Mouse (Mus musculus): ENCODE data around the gene Arl4d. TPM values are rescaled to one million over a fixed set of nuclear protein-coding genes. Genes with fewer than 3 reads are reported as not detected.

The Arl4d gene
- polyA plus RNA-seq, 1 experiment from 2014 or later = 36.5 TPM

GRCm38 (mm10) chr11:101673010-101673642, 7.8 kb downstream of the Arl4d start:
- 38% methylated on average over 16 of the region's 16 CpGs for WGBS
- Histone ChIP-seq H3K9ac (replicated peaks; ENCODE audit: low read depth, low read length) (no peak overlapping the region), H3K27ac (ENCODE audit: low read length) (peak overlapping the region; percentile 3; the same call in 1 of the 2 replicates), H3K4me2 (ENCODE audit: low read length) (peak overlapping the region; percentile 14; the same call in 1 of the 2 replicates), H3K27me3 (replicated peaks; ENCODE audit: control insufficient read depth, insufficient read depth, low read length) (no peaks in the 10 kb centered on the region), H3K4me1 (replicated peaks; ENCODE audit: control insufficient read depth, insufficient read depth, low read length) (peaks cover 18% of the 10 kb centered on the region), H3K9me3 (ENCODE audit: control insufficient read depth, low read length) (no peaks in the 10 kb centered on the region), H3K4me3 (replicated peaks; ENCODE audit: low read length) (no peak overlapping the region), H3K36me3 (ENCODE audit: control insufficient read depth, insufficient read depth) (no peaks in the 10 kb centered on the region)
- 0 out of 2 replicates have a peak, but pooled peaks have one; percentile 43 for ATAC-seq

- ATAC-seq = no peak
- Histone ChIP-seq H3K9ac (replicated peaks; ENCODE audit: low read depth, low read length) (no peak overlapping the region), H3K4me3 (replicated peaks; ENCODE audit: low read length) (no peak overlapping the region), H3K27ac (ENCODE audit: low read length) (no peak overlapping the region), H3K4me1 (replicated peaks; ENCODE audit: control insufficient read depth, insufficient read depth, low read length) (peaks cover 9% of the 10 kb centered on the region), H3K36me3 (ENCODE audit: control insufficient read depth, insufficient read depth) (no peaks in the 10 kb centered on the region), H3K9me3 (ENCODE audit: control insufficient read depth, low read length) (no peaks in the 10 kb centered on the region), H3K27me3 (replicated peaks; ENCODE audit: control insufficient read depth, insufficient read depth, low read length) (no peaks in the 10 kb centered on the region), H3K4me2 (ENCODE audit: low read length) (no peak overlapping the region)
- WGBS = 89% methylated on average over 5 of the region's 5 CpGs
Measured at GRCm38 (mm10) chr11:101674106-101674505, 8.8 kb downstream of the Arl4d start.

GRCm38 (mm10) chr11:101675349-101675748, 10.0 kb downstream of the Arl4d start:
- ATAC-seq = no peak
- 89% methylated on average over 4 of the region's 4 CpGs for WGBS
- Histone ChIP-seq H3K36me3 (ENCODE audit: control insufficient read depth, insufficient read depth) (no peaks in the 10 kb centered on the region), H3K4me1 (replicated peaks; ENCODE audit: control insufficient read depth, insufficient read depth, low read length) (peaks cover 8% of the 10 kb centered on the region), H3K4me2 (ENCODE audit: low read length) (no peak overlapping the region), H3K9me3 (ENCODE audit: control insufficient read depth, low read length) (no peaks in the 10 kb centered on the region), H3K9ac (replicated peaks; ENCODE audit: low read depth, low read length) (no peak overlapping the region), H3K27ac (ENCODE audit: low read length) (no peak overlapping the region), H3K4me3 (replicated peaks; ENCODE audit: low read length) (no peak overlapping the region), H3K27me3 (replicated peaks; ENCODE audit: control insufficient read depth, insufficient read depth, low read length) (no peaks in the 10 kb centered on the region)

GRCm38 (mm10) chr11:101677655-101678054, 12.3 kb downstream of the Arl4d start:
- no peak overlapping the region for H3K4me2 ChIP-seq (ENCODE audit: low read length)
- H3K4me3 ChIP-seq (replicated peaks; ENCODE audit: low read length) = no peak overlapping the region
- no peaks in the 10 kb centered on the region for H3K9me3 ChIP-seq (ENCODE audit: control insufficient read depth, low read length)
- H3K36me3 ChIP-seq (ENCODE audit: control insufficient read depth, insufficient read depth) = no peaks in the 10 kb centered on the region
- 82% methylated on average over 12 of the region's 12 CpGs for WGBS
- H3K27me3 ChIP-seq (replicated peaks; ENCODE audit: control insufficient read depth, insufficient read depth, low read length) = no peaks in the 10 kb centered on the region
- no peak for ATAC-seq
- H3K4me1 ChIP-seq (replicated peaks; ENCODE audit: control insufficient read depth, insufficient read depth, low read length) = peaks cover 19% of the 10 kb centered on the region
- H3K9ac ChIP-seq (replicated peaks; ENCODE audit: low read depth, low read length) = no peak overlapping the region
- H3K27ac ChIP-seq (ENCODE audit: low read length) = no peak overlapping the region

GRCm38 (mm10) chr11:101678770-101679169, 13.4 kb downstream of the Arl4d start:
- peaks cover 13% of the 10 kb centered on the region for H3K4me1 ChIP-seq (replicated peaks; ENCODE audit: control insufficient read depth, insufficient read depth, low read length)
- no peaks in the 10 kb centered on the region for H3K9me3 ChIP-seq (ENCODE audit: control insufficient read depth, low read length)
- H3K4me3 ChIP-seq (replicated peaks; ENCODE audit: low read length) = no peak overlapping the region
- no peaks in the 10 kb centered on the region for H3K27me3 ChIP-seq (replicated peaks; ENCODE audit: control insufficient read depth, insufficient read depth, low read length)
- no peak for ATAC-seq
- WGBS = 82% methylated on average over 5 of the region's 5 CpGs
- no peaks in the 10 kb centered on the region for H3K36me3 ChIP-seq (ENCODE audit: control insufficient read depth, insufficient read depth)
- no peak overlapping the region for H3K27ac ChIP-seq (ENCODE audit: low read length)
- H3K9ac ChIP-seq (replicated peaks; ENCODE audit: low read depth, low read length) = no peak overlapping the region
- H3K4me2 ChIP-seq (ENCODE audit: low read length) = no peak overlapping the region

DNA sequence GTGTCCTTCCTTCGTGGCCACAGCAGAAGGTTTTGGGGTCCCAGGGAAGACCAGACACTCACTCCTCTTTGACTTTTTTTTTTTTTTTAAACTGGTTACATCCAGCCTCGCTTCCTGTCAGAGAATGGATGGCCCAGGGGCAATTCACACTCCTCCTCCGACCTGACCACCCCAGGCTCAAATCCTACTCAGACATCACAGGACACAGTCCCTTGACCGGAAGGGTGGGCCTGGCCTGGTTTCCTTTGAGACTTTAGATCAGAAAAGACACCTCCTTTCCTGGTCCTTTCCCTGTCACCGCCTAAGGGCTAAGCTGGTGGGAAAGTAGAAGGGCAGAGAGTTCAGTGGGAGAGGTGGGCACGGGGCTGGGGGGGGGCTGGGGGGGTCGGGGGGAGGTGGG, 14.6 kb downstream of the Arl4d start:
- H3K36me3 ChIP-seq (ENCODE audit: control insufficient read depth, insufficient read depth) = no peaks in the 10 kb centered on the region
- H3K9me3 ChIP-seq (ENCODE audit: control insufficient read depth, low read length) = no peaks in the 10 kb centered on the region
- peaks cover 13% of the 10 kb centered on the region for H3K4me1 ChIP-seq (replicated peaks; ENCODE audit: control insufficient read depth, insufficient read depth, low read length)
- H3K27me3 ChIP-seq (replicated peaks; ENCODE audit: control insufficient read depth, insufficient read depth, low read length) = no peaks in the 10 kb centered on the region
- 61% methylated on average over 5 of the region's 7 CpGs for WGBS
- H3K9ac ChIP-seq (replicated peaks; ENCODE audit: low read depth, low read length) = no peak overlapping the region
- no peak overlapping the region for H3K4me3 ChIP-seq (replicated peaks; ENCODE audit: low read length)
- H3K4me2 ChIP-seq (ENCODE audit: low read length) = no peak overlapping the region
- ATAC-seq = no peak
- no peak overlapping the region; the same call in 1 of the 2 replicates for H3K27ac ChIP-seq (ENCODE audit: low read length)

DNA sequence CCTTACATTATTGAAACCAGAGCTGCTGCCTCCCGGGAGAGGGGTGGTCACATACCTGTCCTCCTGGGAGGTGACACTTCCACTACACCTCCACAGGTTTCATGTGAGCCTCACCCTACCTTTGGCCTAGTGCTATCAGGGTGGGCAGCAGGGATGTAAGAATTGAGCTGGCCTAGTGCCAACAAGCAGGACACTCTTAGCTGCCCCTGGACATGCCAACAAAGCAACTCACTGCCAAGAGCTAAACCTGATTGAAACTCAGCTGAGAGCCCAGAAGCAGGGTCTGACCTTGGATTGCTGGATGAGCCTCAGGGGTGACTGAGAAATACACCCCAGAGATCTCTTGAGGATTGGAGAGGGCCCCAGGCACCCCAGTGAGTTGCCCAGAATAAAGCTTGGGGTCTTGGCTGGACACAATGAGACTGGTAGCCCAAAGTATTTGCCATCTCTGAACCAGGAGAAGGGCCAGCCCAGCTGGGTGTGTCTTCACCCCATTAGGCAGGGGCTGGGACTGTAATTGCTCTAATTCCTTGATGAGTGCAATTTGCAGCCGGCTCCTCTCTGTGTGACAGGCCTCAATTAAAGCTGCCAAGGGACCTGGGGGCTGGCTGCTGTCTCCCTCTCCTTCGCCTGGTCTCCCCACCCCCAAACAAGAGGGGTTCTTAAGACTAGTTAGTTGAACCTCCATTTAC, 15.4 kb downstream of the Arl4d start:
- 22% methylated on average over 3 of the region's 3 CpGs for WGBS
- Histone ChIP-seq H3K36me3 (ENCODE audit: control insufficient read depth, insufficient read depth) (no peaks in the 10 kb centered on the region), H3K4me1 (replicated peaks; ENCODE audit: control insufficient read depth, insufficient read depth, low read length) (peaks cover 13% of the 10 kb centered on the region), H3K9me3 (ENCODE audit: control insufficient read depth, low read length) (no peaks in the 10 kb centered on the region), H3K27me3 (replicated peaks; ENCODE audit: control insufficient read depth, insufficient read depth, low read length) (no peaks in the 10 kb centered on the region), H3K4me2 (ENCODE audit: low read length) (no peak overlapping the region), H3K9ac (replicated peaks; ENCODE audit: low read depth, low read length) (no peak overlapping the region; the same call in 1 of the 2 replicates), H3K4me3 (replicated peaks; ENCODE audit: low read length) (no peak overlapping the region), H3K27ac (ENCODE audit: low read length) (peak overlapping the region; percentile 77)
- peak; percentile 84 for ATAC-seq

GRCm38 (mm10) chr11:101681968-101682367, 16.6 kb downstream of the Arl4d start:
- WGBS = 91% methylated on average over 1 of the region's 1 CpGs
- no peaks in the 10 kb centered on the region for H3K9me3 ChIP-seq (ENCODE audit: control insufficient read depth, low read length)
- H3K4me1 ChIP-seq (replicated peaks; ENCODE audit: control insufficient read depth, insufficient read depth, low read length) = peaks cover 17% of the 10 kb centered on the region
- no peak overlapping the region for H3K9ac ChIP-seq (replicated peaks; ENCODE audit: low read depth, low read length)
- no peak for ATAC-seq
- H3K36me3 ChIP-seq (ENCODE audit: control insufficient read depth, insufficient read depth) = no peaks in the 10 kb centered on the region
- no peak overlapping the region for H3K4me3 ChIP-seq (replicated peaks; ENCODE audit: low read length)
- peak overlapping the region; percentile 77 for H3K27ac ChIP-seq (ENCODE audit: low read length)
- H3K27me3 ChIP-seq (replicated peaks; ENCODE audit: control insufficient read depth, insufficient read depth, low read length) = no peaks in the 10 kb centered on the region
- no peak overlapping the region for H3K4me2 ChIP-seq (ENCODE audit: low read length)

DNA sequence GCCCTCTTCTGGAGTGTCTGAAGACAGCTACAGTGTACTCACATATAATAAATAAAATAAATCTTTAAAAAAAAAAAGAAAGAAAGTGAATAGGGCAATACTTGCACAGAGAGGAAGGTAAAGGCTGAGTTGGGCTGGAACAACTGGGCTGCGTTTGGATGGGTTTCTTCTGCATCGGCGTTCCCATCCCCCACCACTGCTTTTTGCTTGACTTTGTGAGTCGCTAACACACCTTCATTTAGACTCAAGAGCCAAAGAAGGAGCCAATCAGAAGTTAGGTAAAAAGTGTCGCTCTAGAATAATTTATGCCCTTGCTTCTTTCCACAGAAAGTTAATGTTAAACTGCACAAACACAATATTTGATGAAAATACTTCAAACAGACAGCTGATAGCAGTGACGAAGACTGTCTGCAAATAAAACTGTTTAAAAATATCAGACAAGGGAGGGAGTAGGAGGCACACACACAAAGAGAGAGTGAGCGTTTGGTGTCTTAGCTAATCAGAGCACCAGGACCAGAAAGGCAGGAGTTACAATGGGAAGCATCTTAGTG, 17.1 kb downstream of the Arl4d start:
- no peak overlapping the region for H3K4me2 ChIP-seq (ENCODE audit: low read length)
- no peak overlapping the region for H3K27ac ChIP-seq (ENCODE audit: low read length)
- peaks cover 23% of the 10 kb centered on the region for H3K4me1 ChIP-seq (replicated peaks; ENCODE audit: control insufficient read depth, insufficient read depth, low read length)
- H3K9me3 ChIP-seq (ENCODE audit: control insufficient read depth, low read length) = no peaks in the 10 kb centered on the region
- H3K4me3 ChIP-seq (replicated peaks; ENCODE audit: low read length) = no peak overlapping the region
- no peaks in the 10 kb centered on the region for H3K36me3 ChIP-seq (ENCODE audit: control insufficient read depth, insufficient read depth)
- no peak for ATAC-seq
- WGBS = 65% methylated on average over 7 of the region's 7 CpGs
- no peaks in the 10 kb centered on the region for H3K27me3 ChIP-seq (replicated peaks; ENCODE audit: control insufficient read depth, insufficient read depth, low read length)
- H3K9ac ChIP-seq (replicated peaks; ENCODE audit: low read depth, low read length) = no peak overlapping the region

Data from forebrain, embryonic 16.5 days (tissue).